Mouse (Mus musculus) hindbrain, postnatal 0 days (tissue): ENCODE data around the gene Xndc1. TPM values are rescaled to one million over a fixed set of nuclear protein-coding genes. Genes with fewer than 3 reads are reported as not detected.

Experiments
- ATAC-seq: fragments of 200-750 bp; cut with Nextera tagmentation; 2 replicates; pipeline ENCODE4 v1.8.0; 2017; ENCODE audit warnings: mild to moderate bottlenecking, moderate TSS enrichment, moderate library complexity
- DNase-seq: peaks from one replicate; pipeline ENCODE4 v3.0.0-alpha.2; 2015; ENCODE audit warnings: low spot score
- H3K27ac ChIP-seq: fragments of 300-500 bp; sonication (generic); 2 replicates; pipeline ENCODE4 v1.5.1; 2014; ENCODE audit warnings: mild to moderate bottlenecking
- H3K27me3 ChIP-seq: fragments of 300-500 bp; sonication (generic); 2 replicates; pipeline ENCODE4 v1.6.1; 2014; ENCODE audit warnings: low read length, mixed read lengths; ENCODE audit not compliant: insufficient read depth
- H3K36me3 ChIP-seq: fragments of 300-500 bp; sonication (generic); 2 replicates; pipeline ENCODE4 v1.6.1; 2014; ENCODE audit warnings: low read length, mixed read lengths; ENCODE audit not compliant: insufficient read depth
- H3K4me1 ChIP-seq: fragments of 300-500 bp; sonication (generic); 2 replicates; pipeline ENCODE4 v1.6.1; 2014; ENCODE audit warnings: antibody characterized with exemption, low read length, mixed read lengths; ENCODE audit not compliant: insufficient read depth
- H3K4me2 ChIP-seq: fragments of 300-500 bp; sonication (generic); 2 replicates; pipeline ENCODE4 v1.6.1; 2014; ENCODE audit warnings: low read depth, mild to moderate bottlenecking, low read length, moderate library complexity, mixed read lengths
- H3K4me3 ChIP-seq: fragments of 300-500 bp; sonication (generic); 2 replicates; pipeline ENCODE4 v1.5.1; 2014; ENCODE audit warnings: low read length
- H3K9ac ChIP-seq: fragments of 300-500 bp; sonication (generic); replicated peaks from 2 replicates; pipeline ENCODE4 v1.6.1; 2014; ENCODE audit warnings: mild to moderate bottlenecking, low read length, moderate library complexity, mixed read lengths
- H3K9me3 ChIP-seq: fragments of 300-500 bp; sonication (generic); 2 replicates; pipeline ENCODE4 v1.6.1; 2016; ENCODE audit warnings: low read length, mixed read lengths
- CTCF ChIP-seq: IDR thresholded peaks from 2 replicates; pipeline ENCODE4 v1.5.1; 2016; ENCODE audit warnings: antibody characterized with exemption, control low read depth, low read depth
- WGBS: fragments of 180-500 bp; shearing (Covaris S2); extraction: QIAGEN DNeasy Blood & Tissue Kit; methylation state at CpG from one replicate; pipeline ENCODE4 v1.1.7; 2014; 5-methylcytosine and 5-hydroxymethylcytosine counted together
- polyA plus RNA-seq: library from polyadenylated mRNA; unstranded; fragments of >200 nt; fragmentation: Nextera tagmentation; extraction: Ambion mirVana; gene quantifications from 2 replicates; pipeline ENCODE4 v1.2.1, GENCODE M21; 2015
- total RNA-seq: library from RNA; depleted of rRNA; stranded (reverse); fragments of >200 nt; gene quantifications from 2 replicates; pipeline ENCODE4 v1.2.3, GENCODE M21; 2014; rRNA removed

Gene Xndc1
- total and polyA plus RNA-seq, 2 experiments from 2014 or later: 15.8 to 22.6 TPM

DNA sequence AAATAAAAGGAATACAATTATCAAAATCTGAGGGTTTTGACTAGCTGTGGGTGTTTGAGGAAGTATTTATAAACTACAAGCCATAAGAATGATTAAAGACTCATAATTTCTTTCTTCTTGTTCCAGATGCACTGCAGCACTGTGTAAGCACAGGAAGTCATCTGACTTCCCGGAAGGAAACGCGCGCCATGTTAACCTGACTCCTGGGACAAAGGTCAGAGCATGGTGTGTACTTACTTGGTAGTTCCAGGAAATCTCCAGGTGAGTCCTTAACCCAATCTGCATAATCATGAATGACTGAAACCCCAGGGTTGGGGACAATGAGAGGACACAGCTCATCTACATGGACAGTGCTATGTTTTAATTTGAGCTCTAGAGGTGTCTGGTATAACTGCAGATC lies 67.1 kb downstream of the Xndc1 start:
- Histone ChIP-seq H3K9ac (no peak overlapping the region), H3K9me3 (no peaks in the 10 kb centered on the region), H3K4me1 (no peaks in the 10 kb centered on the region), H3K36me3 (peaks cover 49% of the 10 kb centered on the region), H3K4me2 (no peak overlapping the region), H3K4me3 (no peak overlapping the region), H3K27me3 (no peaks in the 10 kb centered on the region), H3K27ac (no peak overlapping the region)
- DNase-seq (no peak), ATAC-seq (no peak)
- TF ChIP-seq CTCF: no peak
- 94% methylated on average over 4 of the region's 4 CpGs for WGBS

Other genes with a start within 250 kb of the Xndc1 start
- 3.7 and 4.5 TPM in 2 replicates for gene Phox2a, start 247.2 kb upstream of the Xndc1 start, total RNA-seq
- gene Phox2a, start 247.2 kb upstream of the Xndc1 start, polyA plus RNA-seq: 2.0 and 2.1 TPM in 2 replicates
- 28.2 and 30.0 TPM in 2 replicates for gene Inppl1, start 227.3 kb upstream of the Xndc1 start, total RNA-seq
- gene Inppl1, start 227.3 kb upstream of the Xndc1 start, polyA plus RNA-seq: 10.3 and 14.3 TPM in 2 replicates
- gene Folr2, start 208.3 kb upstream of the Xndc1 start, total RNA-seq: 1.8 and 7.1 TPM in 2 replicates
- 2.2 and 2.3 TPM in 2 replicates for gene Folr2, start 208.3 kb upstream of the Xndc1 start, polyA plus RNA-seq
- 49.3 and 59.8 TPM in 2 replicates for gene Anapc15, start 201.8 kb upstream of the Xndc1 start, total RNA-seq
- 65.1 and 67.3 TPM in 2 replicates for gene Anapc15, start 201.8 kb upstream of the Xndc1 start, polyA plus RNA-seq
- gene Folr1, start 194.7 kb upstream of the Xndc1 start, total RNA-seq: 19.3 and 28.8 TPM in 2 replicates
- gene Folr1, start 194.7 kb upstream of the Xndc1 start, polyA plus RNA-seq: 78.5 and 93.8 TPM in 2 replicates
- 130 and 156 TPM in 2 replicates for gene Lamtor1, start 159.6 kb upstream of the Xndc1 start, total RNA-seq
- 167 and 181 TPM in 2 replicates for gene Lamtor1, start 159.6 kb upstream of the Xndc1 start, polyA plus RNA-seq
- gene Tomt, start 159.2 kb upstream of the Xndc1 start, total RNA-seq: 0.52 TPM in 1 of 2 replicates, not detected in the other
- 0.16 and 0.49 TPM in 2 replicates for gene Tomt, start 159.2 kb upstream of the Xndc1 start, polyA plus RNA-seq
- gene Lrrc51, start 131.6 kb upstream of the Xndc1 start, total RNA-seq: 5.2 and 6.5 TPM in 2 replicates
- gene Lrrc51, start 131.6 kb upstream of the Xndc1 start, polyA plus RNA-seq: 9.7 and 12.1 TPM in 2 replicates
- 82.9 and 89.3 TPM in 2 replicates for gene Numa1, start 131.4 kb upstream of the Xndc1 start, total RNA-seq
- gene Numa1, start 131.4 kb upstream of the Xndc1 start, polyA plus RNA-seq: 24.4 and 26.5 TPM in 2 replicates
- gene Il18bp, start 46.8 kb upstream of the Xndc1 start, total RNA-seq: 7.1 and 14.7 TPM in 2 replicates
- 3.0 and 3.3 TPM in 2 replicates for gene Il18bp, start 46.8 kb upstream of the Xndc1 start, polyA plus RNA-seq
- 28.8 and 31.7 TPM in 2 replicates for gene Rnf121, start within 50 bp of the Xndc1 start, total RNA-seq
- gene Rnf121, start within 50 bp of the Xndc1 start, polyA plus RNA-seq: 22.6 and 23.8 TPM in 2 replicates
- gene Xntrpc, start 202 bp downstream of the Xndc1 start, total RNA-seq: 0.47 and 3.5 TPM in 2 replicates
- 0.40 and 0.42 TPM in 2 replicates for gene Xntrpc, start 202 bp downstream of the Xndc1 start, polyA plus RNA-seq
- 2.5 TPM in 1 of 2 replicates, not detected in the other for gene Trpc2, start 17.6 kb downstream of the Xndc1 start, total RNA-seq
- gene Trpc2, start 17.6 kb downstream of the Xndc1 start, polyA plus RNA-seq: 0.09 TPM in 1 of 2 replicates, not detected in the other
- gene Art1, start 36.2 kb downstream of the Xndc1 start, total RNA-seq: 0.10 and 2.3 TPM in 2 replicates
- 0.39 and 0.44 TPM in 2 replicates for gene Art1, start 36.2 kb downstream of the Xndc1 start, polyA plus RNA-seq
- 0.32 TPM in 1 of 2 replicates, not detected in the other for gene Art5, start 44.0 kb downstream of the Xndc1 start, total RNA-seq
- 0.19 and 0.21 TPM in 2 replicates for gene Art5, start 44.0 kb downstream of the Xndc1 start, polyA plus RNA-seq
- gene Chrna10, start 51.3 kb downstream of the Xndc1 start, total RNA-seq: not detected in 2 replicates
- 0.08 TPM in 1 of 2 replicates, not detected in the other for gene Chrna10, start 51.3 kb downstream of the Xndc1 start, polyA plus RNA-seq
- gene Nup98, start 144.7 kb downstream of the Xndc1 start, total RNA-seq: 33.9 and 37.1 TPM in 2 replicates
- gene Nup98, start 144.7 kb downstream of the Xndc1 start, polyA plus RNA-seq: 11.0 and 11.2 TPM in 2 replicates
- gene Pgap2, start 144.7 kb downstream of the Xndc1 start, total RNA-seq: 50.0 and 73.0 TPM in 2 replicates
- gene Pgap2, start 144.7 kb downstream of the Xndc1 start, polyA plus RNA-seq: 59.3 and 61.7 TPM in 2 replicates
- gene Rhog, start 190.5 kb downstream of the Xndc1 start, total RNA-seq: 12.8 and 17.0 TPM in 2 replicates
- 22.1 and 22.6 TPM in 2 replicates for gene Rhog, start 190.5 kb downstream of the Xndc1 start, polyA plus RNA-seq
- gene Stim1, start 202.3 kb downstream of the Xndc1 start, total RNA-seq: 32.9 and 34.6 TPM in 2 replicates
- gene Stim1, start 202.3 kb downstream of the Xndc1 start, polyA plus RNA-seq: 17.5 and 17.9 TPM in 2 replicates